ENCODE assay signal across 20 mouse cellular contexts in genomic region chr4:134506713-134507112, GRCm38 (mm10). TPM values are rescaled to one million over a fixed set of nuclear protein-coding genes. Genes with fewer than 3 reads are reported as not detected.
DNase-seq lines count a peak whose midpoint lies in the region; ATAC-seq and TF ChIP-seq lines count a peak whose summit lies in the region.
"Had no signal": no experiment of that assay in that cellular context is flagged by ENCODE, and none has a peak within 500 bp of the region (broad histone marks: within the 10 kb centered on the region; RNA-seq: fewer than 3 reads in every experiment).

No protein-coding gene starts in this region.

- TF ChIP-seq CTCF in liver, adult 2 months (IDR thresholded peaks at IDR 0.05; ENCODE audit: low read depth, low read length): no peak
- TF ChIP-seq CTCF in liver, postnatal 0 days (IDR thresholded peaks at IDR 0.05; ENCODE audit: low read depth): no peak

- no peak overlapping the region for H3K27ac ChIP-seq in liver, adult 2 months (replicated peaks; ENCODE audit: insufficient read depth, low read depth, low read length)
- H3K27ac ChIP-seq in liver, postnatal 0 days (ENCODE audit: low read depth): no peak overlapping the region
- no peak overlapping the region for H3K27ac ChIP-seq in midbrain, embryonic 11.5 days (ENCODE audit: low read depth, low read length)
- H3K27ac ChIP-seq in midbrain, embryonic 13.5 days: no peak overlapping the region
- H3K27ac ChIP-seq in ES-E14 (ENCODE audit: insufficient read depth, low read depth, low read length, poor library complexity, severe bottlenecking): no peak overlapping the region
- H3K27ac ChIP-seq in liver, embryonic 15.5 days (replicated peaks): peak overlapping the region; percentile 84
- H3K27ac ChIP-seq: embryonic facial prominence, embryonic 13.5 days; forebrain, embryonic 12.5 days; heart, embryonic 13.5 days; hindbrain, embryonic 15.5 days had no signal

- H3K4me2 ChIP-seq in liver, postnatal 0 days (ENCODE audit: low read depth, low read length): no peak overlapping the region
- no peak overlapping the region for H3K4me2 ChIP-seq in midbrain, embryonic 11.5 days
- no peak overlapping the region for H3K4me2 ChIP-seq in midbrain, embryonic 13.5 days (replicated peaks)
- no peak overlapping the region for H3K4me2 ChIP-seq in liver, embryonic 15.5 days
- H3K4me2 ChIP-seq: embryonic facial prominence, embryonic 13.5 days; forebrain, embryonic 12.5 days; heart, embryonic 13.5 days; hindbrain, embryonic 15.5 days had no signal

- H3K4me3 ChIP-seq in liver, adult 2 months (ENCODE audit: insufficient read depth, low read depth, low read length): no peak overlapping the region
- no peak overlapping the region for H3K4me3 ChIP-seq in liver, postnatal 0 days (ENCODE audit: low read depth, low read length)
- H3K4me3 ChIP-seq in midbrain, embryonic 11.5 days (ENCODE audit: low read depth, low read length): no peak overlapping the region
- no peak overlapping the region for H3K4me3 ChIP-seq in midbrain, embryonic 13.5 days (replicated peaks)
- peak overlapping the region; percentile 30 to 54; a peak in 3 of 4 replicates for H3K4me3 ChIP-seq in ES-E14 (ENCODE audit: insufficient read depth in 1 of 2, low read depth in 1 of 2, low read length in 2 of 2, poor library complexity in 1 of 2, severe bottlenecking in 1 of 2)
- no peak overlapping the region for H3K4me3 ChIP-seq in liver, embryonic 15.5 days (replicated peaks)
- H3K4me3 ChIP-seq: embryonic facial prominence, embryonic 13.5 days; forebrain, embryonic 12.5 days; heart, embryonic 13.5 days; hindbrain, embryonic 15.5 days had no signal

- peaks cover 3% of the 10 kb centered on the region; the same call in 1 of the 2 replicates for H3K36me3 ChIP-seq in liver, adult 2 months (ENCODE audit: control insufficient read depth, insufficient read depth, low read length)
- H3K36me3 ChIP-seq in liver, postnatal 0 days (replicated peaks; ENCODE audit: insufficient read depth, low read length): peaks cover 8% of the 10 kb centered on the region; the same call in 1 of the 2 replicates
- no peaks in the 10 kb centered on the region for H3K36me3 ChIP-seq in midbrain, embryonic 11.5 days (ENCODE audit: control insufficient read depth, insufficient read depth, low read length)
- H3K36me3 ChIP-seq in midbrain, embryonic 13.5 days: peaks cover 12% of the 10 kb centered on the region
- H3K36me3 ChIP-seq in ES-E14 (ENCODE audit: control insufficient read depth, insufficient read depth, low read length, poor library complexity, severe bottlenecking): no peaks in the 10 kb centered on the region
- peaks cover 3% of the 10 kb centered on the region; the same call in 1 of the 2 replicates for H3K36me3 ChIP-seq in liver, embryonic 15.5 days (replicated peaks)

- peak; percentile 88 for DNase-seq in liver, adult 2 months (ENCODE audit: extremely low read depth, low read depth, low spot score)
- no peak for DNase-seq in liver, postnatal 0 days
- DNase-seq in midbrain, embryonic 11.5 days (ENCODE audit: low spot score, missing footprints): peak; percentile 61
- no peak for DNase-seq in ES-E14 (ENCODE audit: low read depth, low spot score)
- no peak for DNase-seq in adrenal gland, postnatal 36 days
- DNase-seq in spleen, postnatal 4 days (ENCODE audit: low spot score in 2 of 2): no peak
- DNase-seq: adrenal gland, adult 2 months; adrenal gland, postnatal 25 days; cerebellum, adult 9-10 months; cerebellum, postnatal 25 days; gastrocnemius, postnatal 14 days; heart, postnatal 36 days had no signal

- no peak for ATAC-seq in liver, postnatal 0 days
- ATAC-seq in midbrain, embryonic 11.5 days (ENCODE audit: low FRiP score): no peak
- no peak for ATAC-seq in midbrain, embryonic 13.5 days
- ATAC-seq in liver, embryonic 15.5 days (ENCODE audit: insufficient read depth): no peak
- ATAC-seq: forebrain, embryonic 16.5 days had no signal

- no peaks in the 10 kb centered on the region for H3K27me3 ChIP-seq in liver, adult 2 months (ENCODE audit: control insufficient read depth, insufficient read depth, low read length)
- no peaks in the 10 kb centered on the region for H3K27me3 ChIP-seq in liver, postnatal 0 days (ENCODE audit: insufficient read depth, low read length)
- H3K27me3 ChIP-seq in midbrain, embryonic 11.5 days (ENCODE audit: control insufficient read depth, insufficient read depth, low read length): no peaks in the 10 kb centered on the region
- H3K27me3 ChIP-seq in midbrain, embryonic 13.5 days: no peaks in the 10 kb centered on the region
- no peaks in the 10 kb centered on the region for H3K27me3 ChIP-seq in liver, embryonic 15.5 days
- H3K27me3 ChIP-seq: embryonic facial prominence, embryonic 13.5 days; forebrain, embryonic 12.5 days; heart, embryonic 13.5 days; hindbrain, embryonic 15.5 days had no signal

- no peak overlapping the region for H3K9ac ChIP-seq in liver, adult 2 months (ENCODE audit: low read depth, low read length)
- H3K9ac ChIP-seq in liver, postnatal 0 days (replicated peaks): no peak overlapping the region
- H3K9ac ChIP-seq in midbrain, embryonic 11.5 days (ENCODE audit: low read length): no peak overlapping the region
- no peak overlapping the region for H3K9ac ChIP-seq in midbrain, embryonic 13.5 days (replicated peaks)
- H3K9ac ChIP-seq in ES-E14 (ENCODE audit: insufficient read depth, low read depth, low read length, poor library complexity, severe bottlenecking): peak overlapping the region; percentile 39
- H3K9ac ChIP-seq in liver, embryonic 15.5 days: no peak overlapping the region
- H3K9ac ChIP-seq: embryonic facial prominence, embryonic 13.5 days; forebrain, embryonic 12.5 days; heart, embryonic 13.5 days; hindbrain, embryonic 15.5 days had no signal

- in situ Hi-C loops in ES-E14 (cut with MboI; ENCODE audit: low sequenced_read_pairs in 2 of 2, unreplicated experiment in 2 of 2): no loop called here

- no peaks in the 10 kb centered on the region for H3K9me3 ChIP-seq in liver, postnatal 0 days (ENCODE audit: low read length)
- no peaks in the 10 kb centered on the region for H3K9me3 ChIP-seq in midbrain, embryonic 11.5 days (ENCODE audit: control insufficient read depth, low read length)
- H3K9me3 ChIP-seq in midbrain, embryonic 13.5 days: no peaks in the 10 kb centered on the region
- no peaks in the 10 kb centered on the region for H3K9me3 ChIP-seq in ES-E14 (ENCODE audit: control insufficient read depth, insufficient read depth, low read depth, low read length)
- no peaks in the 10 kb centered on the region for H3K9me3 ChIP-seq in liver, embryonic 15.5 days (replicated peaks)
- H3K9me3 ChIP-seq: embryonic facial prominence, embryonic 13.5 days; forebrain, embryonic 12.5 days; heart, embryonic 13.5 days; hindbrain, embryonic 15.5 days had no signal

- H3K79me2 ChIP-seq in liver, adult 2 months (ENCODE audit: control insufficient read depth, insufficient read depth, low read length): no peaks in the 10 kb centered on the region

- TF ChIP-seq POLR2A in liver, adult 2 months (IDR thresholded peaks at IDR 0.05; ENCODE audit: extremely low read depth, insufficient read depth, low read length): no peak

- peaks cover 6% of the 10 kb centered on the region for H3K4me1 ChIP-seq in liver, adult 2 months (ENCODE audit: control insufficient read depth, insufficient read depth, low read length)
- H3K4me1 ChIP-seq in liver, postnatal 0 days (ENCODE audit: insufficient read depth): peaks cover 30% of the 10 kb centered on the region
- peaks cover 7% of the 10 kb centered on the region for H3K4me1 ChIP-seq in midbrain, embryonic 11.5 days (ENCODE audit: control insufficient read depth, insufficient read depth, low read length)
- H3K4me1 ChIP-seq in midbrain, embryonic 13.5 days (replicated peaks): peaks cover 9% of the 10 kb centered on the region
- peaks cover 0 to 6% of the 10 kb centered on the region in 2 experiments; a peak in 2 of 4 replicates for H3K4me1 ChIP-seq in ES-E14 (ENCODE audit: control insufficient read depth in 2 of 2, insufficient read depth in 2 of 2, low read length in 2 of 2, poor library complexity in 1 of 2)
- peaks cover 81% of the 10 kb centered on the region for H3K4me1 ChIP-seq in liver, embryonic 15.5 days (replicated peaks)

- TF ChIP-seq EP300 in liver, postnatal 0 days (IDR thresholded peaks at IDR 0.05; ENCODE audit: low read depth): no peak

- 37% methylated on average over 19 of the region's 19 CpGs for WGBS in liver, adult 2 months
- 93% methylated on average over 19 of the region's 19 CpGs for WGBS in liver, postnatal 0 days (ENCODE audit: insufficient replicate concordance)
- WGBS in midbrain, embryonic 11.5 days: 89% methylated on average over 19 of the region's 19 CpGs
- WGBS in midbrain, embryonic 13.5 days: 87% methylated on average over 19 of the region's 19 CpGs
- 89% methylated on average over 19 of the region's 19 CpGs for whole genome bisulfite sequencing in liver, embryonic 15.5 days (ENCODE audit: insufficient replicate concordance)

RNA-seq across cellular contexts. Expression of gene Aunip, which starts 4.1 kb away (rescaled TPM):
- total RNA-seq in liver, adult 2 months (2014; rRNA removed): 0.09 and 0.34 TPM in 2 replicates
- polyA plus RNA-seq in liver, adult 2 months (2012; rRNA removed): not detected in 2 replicates
- 6.9 and 7.1 TPM in 2 replicates for polyA plus RNA-seq in liver, postnatal 0 days (2015; fragmentation: Nextera tagmentation; extraction: Ambion mirVana)
- 7.8 and 7.9 TPM in 2 replicates for polyA plus RNA-seq in midbrain, embryonic 11.5 days (2014; fragmentation: Nextera tagmentation; extraction: Ambion mirVana)
- polyA plus RNA-seq in midbrain, embryonic 13.5 days (2015; fragmentation: Nextera tagmentation; extraction: Ambion mirVana): 3.9 and 4.4 TPM in 2 replicates
- 13.7 and 18.3 TPM in 2 replicates for total RNA-seq in ES-E14 (2012; rRNA removed)
- 14.0 and 18.9 TPM in 2 replicates for polyA plus RNA-seq in liver, embryonic 15.5 days (2015; fragmentation: Nextera tagmentation; extraction: Ambion mirVana)
- total RNA-seq in adrenal gland, postnatal 36 days (2021): 1 to 10 TPM; 1.7 to 2.5 TPM
- total RNA-seq: gastrocnemius, adult 18-20 months had no signal

RNA-seq across cellular contexts. Expression of gene Paqr7, which starts 10.2 kb away (rescaled TPM):
- 18.7 and 20.3 TPM in 2 replicates for total RNA-seq in liver, adult 2 months (2014; rRNA removed)
- polyA plus RNA-seq in liver, adult 2 months (2012; rRNA removed): 46.1 and 58.5 TPM in 2 replicates
- 12.4 and 17.8 TPM in 2 replicates for polyA plus RNA-seq in liver, postnatal 0 days (2015; fragmentation: Nextera tagmentation; extraction: Ambion mirVana)
- polyA plus RNA-seq in midbrain, embryonic 11.5 days (2014; fragmentation: Nextera tagmentation; extraction: Ambion mirVana): 1.3 and 1.4 TPM in 2 replicates
- 10.8 and 12.8 TPM in 2 replicates for polyA plus RNA-seq in midbrain, embryonic 13.5 days (2015; fragmentation: Nextera tagmentation; extraction: Ambion mirVana)
- 4.8 and 6.9 TPM in 2 replicates for total RNA-seq in ES-E14 (2012; rRNA removed)
- polyA plus RNA-seq in liver, embryonic 15.5 days (2015; fragmentation: Nextera tagmentation; extraction: Ambion mirVana): 7.8 and 8.4 TPM in 2 replicates
- 10 to 100 TPM; 38.7 to 56.9 TPM for total RNA-seq in adrenal gland, postnatal 36 days (2021)

RNA-seq across cellular contexts. Expression of gene Mtfr1l, which starts 28.5 kb away (rescaled TPM):
- total RNA-seq in liver, adult 2 months (2014; rRNA removed): 50.9 and 55.1 TPM in 2 replicates
- 80.1 and 96.7 TPM in 2 replicates for polyA plus RNA-seq in liver, adult 2 months (2012; rRNA removed)
- 56.9 and 60.3 TPM in 2 replicates for polyA plus RNA-seq in liver, postnatal 0 days (2015; fragmentation: Nextera tagmentation; extraction: Ambion mirVana)
- polyA plus RNA-seq in midbrain, embryonic 11.5 days (2014; fragmentation: Nextera tagmentation; extraction: Ambion mirVana): 132 and 140 TPM in 2 replicates
- 149 and 155 TPM in 2 replicates for polyA plus RNA-seq in midbrain, embryonic 13.5 days (2015; fragmentation: Nextera tagmentation; extraction: Ambion mirVana)
- 38.2 and 43.7 TPM in 2 replicates for total RNA-seq in ES-E14 (2012; rRNA removed)
- polyA plus RNA-seq in liver, embryonic 15.5 days (2015; fragmentation: Nextera tagmentation; extraction: Ambion mirVana): 39.6 and 40.3 TPM in 2 replicates
- 100 to 1,000 TPM; 128 to 136 TPM for total RNA-seq in adrenal gland, postnatal 36 days (2021)

RNA-seq across cellular contexts. Expression of gene Stmn1, which starts 38.6 kb away (rescaled TPM):
- 4.4 and 12.8 TPM in 2 replicates for total RNA-seq in liver, adult 2 months (2014; rRNA removed)
- polyA plus RNA-seq in liver, adult 2 months (2012; rRNA removed): 0.49 and 2.8 TPM in 2 replicates
- polyA plus RNA-seq in liver, postnatal 0 days (2015; fragmentation: Nextera tagmentation; extraction: Ambion mirVana): 249 and 258 TPM in 2 replicates
- 4,454 and 4,703 TPM in 2 replicates for polyA plus RNA-seq in midbrain, embryonic 11.5 days (2014; fragmentation: Nextera tagmentation; extraction: Ambion mirVana)
- polyA plus RNA-seq in midbrain, embryonic 13.5 days (2015; fragmentation: Nextera tagmentation; extraction: Ambion mirVana): 7,568 and 8,132 TPM in 2 replicates
- total RNA-seq in ES-E14 (2012; rRNA removed): 322 and 361 TPM in 2 replicates
- polyA plus RNA-seq in liver, embryonic 15.5 days (2015; fragmentation: Nextera tagmentation; extraction: Ambion mirVana): 398 and 432 TPM in 2 replicates
- total RNA-seq in adrenal gland, postnatal 36 days (2021): 10 to 100 TPM; 46.2 to 53.5 TPM

RNA-seq across cellular contexts. Expression of gene Selenon, which starts 45.3 kb away (rescaled TPM):
- total RNA-seq in liver, adult 2 months (2014; rRNA removed): 0.74 and 1.1 TPM in 2 replicates
- 1.2 and 2.4 TPM in 2 replicates for polyA plus RNA-seq in liver, adult 2 months (2012; rRNA removed)
- polyA plus RNA-seq in liver, postnatal 0 days (2015; fragmentation: Nextera tagmentation; extraction: Ambion mirVana): 2.8 TPM in 2 replicates
- polyA plus RNA-seq in midbrain, embryonic 11.5 days (2014; fragmentation: Nextera tagmentation; extraction: Ambion mirVana): 19.1 and 24.6 TPM in 2 replicates
- 11.1 and 11.5 TPM in 2 replicates for polyA plus RNA-seq in midbrain, embryonic 13.5 days (2015; fragmentation: Nextera tagmentation; extraction: Ambion mirVana)
- total RNA-seq in ES-E14 (2012; rRNA removed): 5.1 and 8.3 TPM in 2 replicates
- 4.1 and 6.6 TPM in 2 replicates for polyA plus RNA-seq in liver, embryonic 15.5 days (2015; fragmentation: Nextera tagmentation; extraction: Ambion mirVana)
- 10 to 100 TPM; 28.8 to 36.9 TPM for total RNA-seq in adrenal gland, postnatal 36 days (2021)

Comparison
In these comparisons a context has a peak if more than half of its experiments do, and no peak if none do; other contexts are left out.
1. DNase-seq: peak in liver, adult 2 months (single experiment) and midbrain, embryonic 11.5 days (single experiment); none in liver, postnatal 0 days (single experiment), ES-E14 (single experiment), adrenal gland, postnatal 36 days (0 of 2) and spleen, postnatal 4 days (0 of 2).
2. H3K4me3 ChIP-seq: peak in ES-E14 (2 of 2); none in liver, adult 2 months (single experiment), liver, postnatal 0 days (single experiment), midbrain, embryonic 11.5 days (single experiment), midbrain, embryonic 13.5 days (single experiment) and liver, embryonic 15.5 days (single experiment).